Mouse (Mus musculus): ENCODE measurements around the gene Pdia3. TPM values are rescaled to one million over a fixed set of nuclear protein-coding genes. Genes with fewer than 3 reads are reported as not detected.

Pdia3 gene
- polyA plus RNA-seq, 1 experiment = 332 TPM

DNA sequence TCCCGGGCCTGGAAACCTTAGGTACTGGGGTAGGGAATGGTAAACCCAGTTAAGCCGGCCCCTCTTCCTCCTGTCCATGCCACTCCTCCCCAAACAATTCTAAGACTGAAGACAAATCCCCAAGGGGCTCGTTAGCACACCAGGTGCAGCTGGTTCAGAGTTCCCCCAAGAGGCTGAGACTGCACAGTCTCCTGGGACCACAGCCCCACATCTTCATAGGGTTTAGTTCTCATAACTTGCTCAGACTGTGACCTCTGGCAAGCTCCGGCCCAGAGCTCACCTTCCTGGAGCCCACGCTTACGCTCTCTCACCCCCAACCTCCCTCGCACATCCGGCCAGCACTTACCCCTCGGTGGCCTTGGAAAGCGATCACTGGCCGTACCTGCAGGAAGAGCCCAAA is 28.2 kb downstream of the Pdia3 start:
- peaks cover 37% of the 10 kb centered on the region for H3K36me3 ChIP-seq (replicated peaks; ENCODE audit: low read length)
- H3K27me3 ChIP-seq (replicated peaks) = peaks cover 6% of the 10 kb centered on the region
- peaks cover 39% of the 10 kb centered on the region for H3K4me1 ChIP-seq
- TF ChIP-seq GATA1 (IDR thresholded peaks at IDR 0.05; ENCODE audit: borderline replicate concordance, low read length) (no peak), FLI1 (IDR thresholded peaks at IDR 0.05; ENCODE audit: low read length) (no peak)
- H3K4me3 ChIP-seq (replicated peaks) = peak overlapping the region; percentile 91
- no peaks in the 10 kb centered on the region for H3K9me3 ChIP-seq

DNA sequence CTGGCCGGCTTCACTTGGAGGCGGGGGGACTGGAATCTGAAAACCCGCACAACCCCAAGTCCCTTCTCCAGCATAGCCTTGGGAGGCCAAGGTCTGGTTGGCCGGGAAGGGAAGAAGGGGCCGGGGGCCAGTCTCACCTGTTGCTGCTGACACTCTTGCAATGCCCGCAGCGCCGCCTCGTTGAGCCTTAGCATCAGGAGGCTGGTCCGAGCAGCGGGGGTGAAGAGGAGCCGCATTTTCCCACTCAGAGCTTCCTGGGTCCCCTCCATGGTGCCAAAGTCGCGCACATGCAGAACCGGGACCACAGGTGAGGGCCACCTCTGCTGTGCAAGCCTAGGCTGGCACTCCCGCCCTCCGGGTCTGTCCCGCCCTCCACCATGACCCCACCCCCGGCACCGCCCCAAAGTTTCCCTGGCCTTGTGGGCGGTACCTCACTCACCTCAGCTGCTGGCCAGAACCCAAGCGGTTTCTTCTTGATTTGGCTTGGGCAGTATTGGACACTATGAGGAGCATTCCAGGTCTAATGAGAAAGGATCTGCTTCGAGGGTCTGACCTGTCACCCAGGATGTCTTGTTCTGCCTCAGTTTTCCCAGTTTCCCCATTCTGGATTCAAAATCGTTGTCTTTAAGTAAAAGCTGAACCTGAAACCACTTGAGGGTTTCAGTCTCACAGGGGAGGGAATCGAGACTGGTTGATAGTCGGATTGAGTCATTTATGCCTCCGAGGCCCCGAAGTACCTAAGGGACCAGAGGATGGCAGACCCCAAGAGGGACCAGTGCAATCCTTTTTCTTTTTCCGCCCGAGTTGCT is 28.9 kb downstream of the Pdia3 start:
- no peaks in the 10 kb centered on the region for H3K9me3 ChIP-seq
- no peak for TF ChIP-seq FLI1 (IDR thresholded peaks at IDR 0.05; ENCODE audit: low read length)
- TF ChIP-seq GATA1 (IDR thresholded peaks at IDR 0.05; ENCODE audit: borderline replicate concordance, low read length) = no peak
- H3K4me1 ChIP-seq = peaks cover 46% of the 10 kb centered on the region
- H3K4me3 ChIP-seq (replicated peaks) = peak overlapping the region; percentile 91
- peaks cover 32% of the 10 kb centered on the region for H3K36me3 ChIP-seq (replicated peaks; ENCODE audit: low read length)
- H3K27me3 ChIP-seq (replicated peaks) = peaks cover 6% of the 10 kb centered on the region

DNA sequence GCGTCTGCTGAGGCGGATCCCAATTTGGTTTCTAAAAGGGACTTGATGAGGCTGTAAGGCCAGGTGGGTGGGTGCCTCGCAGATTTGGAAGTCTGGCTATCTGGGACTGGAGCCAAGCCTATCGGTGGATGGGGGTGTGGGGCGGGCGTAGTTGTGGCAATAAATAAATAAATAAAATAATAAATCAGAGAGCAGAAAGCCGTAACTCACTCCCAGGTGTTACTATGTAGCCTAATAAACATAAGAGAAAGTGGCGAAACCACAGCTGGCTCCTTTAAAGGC is 29.4 kb downstream of the Pdia3 start:
- Histone ChIP-seq H3K36me3 (replicated peaks; ENCODE audit: low read length) (peaks cover 26% of the 10 kb centered on the region), H3K9me3 (no peaks in the 10 kb centered on the region), H3K4me1 (peaks cover 51% of the 10 kb centered on the region), H3K27me3 (replicated peaks) (peaks cover 6% of the 10 kb centered on the region), H3K4me3 (replicated peaks) (peak overlapping the region; percentile 91)
- TF ChIP-seq GATA1 (IDR thresholded peaks at IDR 0.05; ENCODE audit: borderline replicate concordance, low read length) (no peak), FLI1 (IDR thresholded peaks at IDR 0.05; ENCODE audit: low read length) (no peak)

DNA sequence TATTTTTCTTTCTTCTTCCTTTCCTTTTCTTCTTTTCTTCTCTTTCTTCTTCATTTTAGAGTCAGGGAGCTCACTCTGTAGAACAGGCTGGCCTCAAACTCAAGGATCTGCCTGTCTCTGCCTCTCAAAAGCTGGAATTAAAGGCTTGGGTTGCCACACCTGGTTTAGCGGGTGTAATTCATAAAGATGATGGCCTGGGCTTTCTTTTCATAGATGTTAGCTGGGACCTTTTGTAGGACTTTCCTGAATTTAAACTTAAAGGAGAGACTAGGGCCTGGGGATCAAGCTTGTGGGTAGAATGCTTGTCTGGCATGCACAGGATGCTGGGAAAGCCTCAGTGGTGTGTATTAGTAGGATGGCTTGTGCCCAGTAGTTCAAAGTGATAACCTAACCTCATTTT is 30.6 kb downstream of the Pdia3 start, which contains the start of gene Ell3:
TSS of gene Ell3 (minus strand) at position 101 of the 400 bp plus-strand sequence.
- Histone ChIP-seq H3K27me3 (replicated peaks) (peaks cover 6% of the 10 kb centered on the region), H3K9me3 (no peaks in the 10 kb centered on the region), H3K4me3 (replicated peaks) (no peak within 1 kb of the TSS), H3K36me3 (replicated peaks; ENCODE audit: low read length) (peaks cover 15% of the 10 kb centered on the region), H3K4me1 (peaks cover 54% of the 10 kb centered on the region)
- TF ChIP-seq FLI1 (IDR thresholded peaks at IDR 0.05; ENCODE audit: low read length) = no peak
- no peak for TF ChIP-seq GATA1 (IDR thresholded peaks at IDR 0.05; ENCODE audit: borderline replicate concordance, low read length)

DNA sequence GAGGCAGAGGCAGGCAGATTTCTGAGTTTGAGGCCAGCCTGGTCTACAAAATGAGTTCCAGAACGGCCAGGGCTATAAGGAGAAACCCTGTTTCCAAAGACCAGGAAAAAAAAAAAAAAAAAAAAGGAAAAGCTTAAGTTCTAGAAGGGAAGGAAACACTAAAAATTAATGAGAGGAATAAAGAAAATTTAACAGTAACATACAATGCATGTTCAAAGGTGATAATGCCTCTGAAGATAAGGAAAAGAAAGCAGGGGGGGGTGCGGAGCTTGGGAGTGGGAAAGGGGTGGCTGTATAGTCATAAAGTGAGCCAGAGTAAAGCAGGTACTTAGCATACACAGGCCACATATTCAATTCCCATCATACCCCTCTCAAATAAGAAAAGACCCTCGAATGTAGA is 31.5 kb downstream of the Pdia3 start:
- no peak for TF ChIP-seq FLI1 (IDR thresholded peaks at IDR 0.05; ENCODE audit: low read length)
- no peak for TF ChIP-seq GATA1 (IDR thresholded peaks at IDR 0.05; ENCODE audit: borderline replicate concordance, low read length)

DNA sequence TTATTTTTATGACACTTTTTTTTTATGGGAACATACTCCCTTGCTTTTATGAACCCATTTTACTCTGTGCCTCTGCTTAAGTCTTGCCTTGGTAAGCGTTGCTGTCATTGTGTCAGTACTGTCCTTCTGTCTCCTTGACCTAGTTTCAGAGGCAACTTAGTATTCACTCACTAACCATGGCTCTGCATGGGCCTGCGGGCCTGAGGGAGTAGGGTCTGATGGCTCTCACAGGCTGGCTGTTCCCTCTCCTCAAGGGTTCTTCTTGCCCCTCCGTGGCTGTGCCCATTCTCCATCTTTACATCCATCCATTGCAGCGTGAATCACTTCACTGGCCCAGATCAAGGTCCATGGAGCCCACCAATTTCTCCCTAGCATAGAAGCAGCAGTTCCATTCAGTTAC is 32.9 kb downstream of the Pdia3 start:
- Histone ChIP-seq H3K4me3 (replicated peaks) (peak overlapping the region; percentile 7), H3K4me1 (peaks cover 64% of the 10 kb centered on the region)

More for the DNA sequence above, 31.5 kb downstream of the Pdia3 start:
- Histone ChIP-seq H3K9me3 (no peaks in the 10 kb centered on the region), H3K27me3 (replicated peaks) (peaks cover 6% of the 10 kb centered on the region), H3K36me3 (replicated peaks; ENCODE audit: low read length) (peaks cover 5% of the 10 kb centered on the region), H3K4me3 (replicated peaks) (no peak overlapping the region), H3K4me1 (peaks cover 54% of the 10 kb centered on the region)

DNA sequence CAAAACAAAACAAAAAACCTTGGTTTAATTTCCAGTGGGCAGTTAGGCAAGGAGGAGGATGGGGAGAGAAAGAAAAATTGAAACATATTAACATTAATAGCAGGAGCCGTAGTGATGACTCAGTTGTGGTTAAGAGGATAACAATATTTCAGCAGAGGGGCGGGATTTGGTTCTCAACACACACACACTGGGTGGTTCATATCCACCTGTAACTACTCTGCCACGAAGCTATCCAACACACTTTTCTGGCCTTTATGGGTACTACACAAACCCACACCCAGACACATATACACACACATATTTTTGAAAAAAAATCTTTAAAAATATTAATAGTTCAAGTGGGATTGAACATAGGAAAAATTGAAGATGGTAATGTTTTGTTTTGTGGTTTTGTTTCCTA is 33.4 kb downstream of the Pdia3 start:
- Histone ChIP-seq H3K4me1 (peaks cover 61% of the 10 kb centered on the region), H3K9me3 (no peaks in the 10 kb centered on the region), H3K27me3 (replicated peaks) (peaks cover 1% of the 10 kb centered on the region), H3K4me3 (replicated peaks) (no peak overlapping the region), H3K36me3 (replicated peaks; ENCODE audit: low read length) (peaks cover 14% of the 10 kb centered on the region)
- TF ChIP-seq GATA1 (IDR thresholded peaks at IDR 0.05; ENCODE audit: borderline replicate concordance, low read length) = no peak
- no peak for TF ChIP-seq FLI1 (IDR thresholded peaks at IDR 0.05; ENCODE audit: low read length)

More for the DNA sequence above, 32.9 kb downstream of the Pdia3 start:
- Histone ChIP-seq H3K36me3 (replicated peaks; ENCODE audit: low read length) (peaks cover 11% of the 10 kb centered on the region), H3K27me3 (replicated peaks) (peaks cover 6% of the 10 kb centered on the region), H3K9me3 (no peaks in the 10 kb centered on the region)
- TF ChIP-seq GATA1 (IDR thresholded peaks at IDR 0.05; ENCODE audit: borderline replicate concordance, low read length) (no peak), FLI1 (IDR thresholded peaks at IDR 0.05; ENCODE audit: low read length) (no peak)

DNA sequence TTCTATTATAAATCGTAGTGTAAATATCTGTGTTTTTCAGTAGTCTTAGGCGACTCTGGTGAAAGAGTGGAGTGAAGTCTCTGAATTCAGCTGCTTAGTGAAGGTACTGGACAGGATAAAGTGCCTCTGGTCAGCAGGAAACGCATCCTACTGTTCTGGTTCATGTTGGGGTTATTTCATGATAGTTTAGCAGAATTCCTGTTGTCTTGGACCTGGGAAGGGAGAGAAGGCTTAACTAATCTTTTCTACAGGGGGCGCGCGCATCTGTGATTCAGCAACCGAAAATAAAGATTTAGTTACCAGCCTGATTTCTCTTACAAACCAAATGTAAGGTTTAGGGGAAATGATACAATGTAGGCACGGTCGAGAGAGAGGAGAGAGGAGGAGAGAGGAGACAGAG is 34.6 kb downstream of the Pdia3 start:
- Histone ChIP-seq H3K9me3 (no peaks in the 10 kb centered on the region), H3K36me3 (replicated peaks; ENCODE audit: low read length) (peaks cover 26% of the 10 kb centered on the region), H3K4me3 (replicated peaks) (peak overlapping the region; percentile 95), H3K27me3 (replicated peaks) (no peaks in the 10 kb centered on the region), H3K4me1 (peaks cover 61% of the 10 kb centered on the region)
- TF ChIP-seq GATA1 (IDR thresholded peaks at IDR 0.05; ENCODE audit: borderline replicate concordance, low read length) (no peak), FLI1 (IDR thresholded peaks at IDR 0.05; ENCODE audit: low read length) (no peak)

DNA sequence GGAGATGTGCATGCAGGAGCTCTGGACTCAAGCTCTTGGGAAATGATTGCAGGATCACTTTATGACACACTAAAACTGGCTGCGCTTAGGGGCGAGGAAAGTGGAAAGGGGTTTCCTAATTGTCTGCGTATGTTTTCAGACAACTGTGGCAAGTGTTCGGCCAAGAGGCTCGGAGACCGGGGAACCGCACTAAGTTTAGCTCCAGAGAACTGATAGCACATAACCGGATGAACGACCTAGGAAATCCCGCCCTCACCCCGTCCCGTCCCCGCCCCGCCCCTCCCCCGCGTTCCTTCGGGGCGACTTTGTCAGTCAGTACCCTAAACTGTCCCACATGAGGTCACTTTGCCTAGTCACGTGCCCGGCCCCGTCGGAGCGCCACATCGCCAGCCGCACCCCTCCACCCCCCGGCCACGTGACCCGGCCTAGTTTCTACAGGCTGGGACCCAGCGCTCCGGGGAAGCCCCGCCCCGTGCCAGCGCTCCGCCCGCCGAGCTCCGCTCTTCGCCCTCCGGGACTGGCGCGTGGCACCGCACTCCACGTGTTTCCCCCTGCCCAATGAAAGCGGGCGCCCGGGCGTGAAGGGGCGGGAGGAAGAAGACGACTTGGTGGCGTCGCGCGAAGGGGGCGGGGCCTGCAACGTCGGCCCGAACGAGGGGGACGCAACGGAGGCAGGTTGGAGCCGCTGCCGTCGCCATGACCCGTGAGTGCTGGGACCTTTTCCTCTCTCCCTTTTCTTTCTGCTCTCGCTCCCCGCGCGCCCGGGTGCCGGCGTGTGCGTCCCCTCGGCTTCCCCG is 35.4 kb downstream of the Pdia3 start, which contains the start of gene Serf2:
TSS of gene Serf2 (plus strand) at position 457 of the 797 bp plus-strand sequence.
- Histone ChIP-seq H3K9me3 (no peaks in the 10 kb centered on the region), H3K4me1 (peaks cover 66% of the 10 kb centered on the region), H3K36me3 (replicated peaks; ENCODE audit: low read length) (peaks cover 34% of the 10 kb centered on the region), H3K4me3 (replicated peaks) (peak within 1 kb of the TSS; percentile 95), H3K27me3 (replicated peaks) (no peaks in the 10 kb centered on the region)
- TF ChIP-seq GATA1 (IDR thresholded peaks at IDR 0.05; ENCODE audit: borderline replicate concordance, low read length) (no peak), FLI1 (IDR thresholded peaks at IDR 0.05; ENCODE audit: low read length) (no peak)

DNA sequence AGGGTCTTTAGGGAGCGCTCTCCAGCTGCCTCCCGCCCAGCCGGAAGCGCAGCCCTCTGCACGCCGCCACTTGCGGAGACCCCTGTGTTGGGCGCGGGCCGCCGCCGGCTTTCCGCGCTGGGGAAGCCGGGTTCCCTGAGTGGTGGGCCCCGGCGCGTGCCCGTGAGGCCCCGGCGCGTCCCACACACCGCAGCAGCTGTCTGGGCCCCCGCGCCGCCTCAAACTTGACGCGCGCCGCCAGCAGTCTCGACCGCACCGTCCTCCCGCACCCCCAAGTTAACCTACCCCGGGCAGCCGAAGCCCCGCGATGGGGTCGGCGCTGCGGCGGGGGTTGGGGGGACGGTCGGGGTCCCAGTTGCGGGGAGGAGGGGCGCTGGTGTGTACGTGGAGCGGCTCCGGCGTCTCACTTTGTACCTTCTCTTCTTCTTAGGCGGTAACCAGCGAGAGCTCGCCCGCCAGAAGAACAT is 36.0 kb downstream of the Pdia3 start:
- Histone ChIP-seq H3K9me3 (no peaks in the 10 kb centered on the region), H3K4me3 (replicated peaks) (peak overlapping the region; percentile 95), H3K36me3 (replicated peaks; ENCODE audit: low read length) (peaks cover 39% of the 10 kb centered on the region), H3K27me3 (replicated peaks) (no peaks in the 10 kb centered on the region), H3K4me1 (peaks cover 64% of the 10 kb centered on the region)
- TF ChIP-seq GATA1 (IDR thresholded peaks at IDR 0.05; ENCODE audit: borderline replicate concordance, low read length) (no peak), FLI1 (IDR thresholded peaks at IDR 0.05; ENCODE audit: low read length) (no peak)
